Mouse (Mus musculus) ES-E14 (cell line): ENCODE measurements at regions not wholly inside any gene's neighbourhood (a gene's known extent, or its start where the extent isn't known, plus 50 kb on each side); places are given as distances from the start of the nearest gene placed in this dataset.
"Not testable (repeated sequence)": the region's sequence is repeated elsewhere in the genome, so short reads cannot be mapped to it uniquely, and the experiment has no call there.

Experiments
- CHD2 ChIP-seq: IDR thresholded peaks from 2 replicates; pipeline ENCODE4 v1.6.1; 2014; ENCODE audit warnings: mild to moderate bottlenecking, low read depth, low read length, inconsistent platforms
- ZC3H11A ChIP-seq: IDR thresholded peaks from 2 replicates; pipeline ENCODE4 v1.6.1; 2012; ENCODE audit warnings: low read depth, mild to moderate bottlenecking, inconsistent platforms, low read length, borderline replicate concordance

GRCm38 (mm10) chr3:8245822-8246221 is 1364.1 kb downstream of the Zfp704 start:
- not testable (repeated sequence) for TF ChIP-seq CHD2, ZC3H11A
